Mouse (Mus musculus): Measurements from ENCODE around the gene Prkch. TPM values are rescaled to one million over a fixed set of nuclear protein-coding genes. Genes with fewer than 3 reads are reported as not detected.
"Not testable (repeated sequence)": the region's sequence is repeated elsewhere in the genome, so short reads cannot be mapped to it uniquely, and the experiment has no call there.

Prkch gene
- polyA plus RNA-seq (2014; fragmentation: Nextera tagmentation; extraction: Ambion mirVana): 8.8 and 9.6 TPM in 2 replicates

- WGBS: under 1% methylated on average over 49 of the region's 61 CpGs
- Histone ChIP-seq H3K36me3 (ENCODE audit: control insufficient read depth, insufficient read depth, low read length) (no peaks in the 10 kb centered on the region), H3K9me3 (ENCODE audit: control insufficient read depth, low read length) (no peaks in the 10 kb centered on the region), H3K4me1 (ENCODE audit: control insufficient read depth, insufficient read depth, low read length) (0 out of 2 replicates have a peak, but pooled peaks cover 9% of the 10 kb centered on the region), H3K4me3 (ENCODE audit: low read depth, low read length) (peak within 1 kb of the TSS; percentile 67), H3K27ac (replicated peaks; ENCODE audit: low read depth, low read length) (0 out of 2 replicates have a peak within 1 kb of the TSS, but pooled peaks have one; percentile 8), H3K4me2 (ENCODE audit: low read depth, severe bottlenecking) (peak within 1 kb of the TSS; percentile 97), H3K9ac (ENCODE audit: low read length) (peak within 1 kb of the TSS; percentile 74), H3K27me3 (ENCODE audit: control insufficient read depth, insufficient read depth, low read length) (peaks cover 20% of the 10 kb centered on the region)
- ATAC-seq (ENCODE audit: insufficient number of reproducible peaks, low FRiP score, low TSS enrichment, low read depth): peak; percentile 73
- DNase-seq (ENCODE audit: low spot score): peak; percentile 88
Measured at GRCm38 (mm10) chr12:73584610-73585240, at the start of gene Prkch. TSS of gene Prkch (plus strand) at chr12:73584796.

- Histone ChIP-seq H3K4me3 (ENCODE audit: low read depth, low read length) (no peak overlapping the region), H3K9me3 (ENCODE audit: control insufficient read depth, low read length) (no peaks in the 10 kb centered on the region), H3K36me3 (ENCODE audit: control insufficient read depth, insufficient read depth, low read length) (no peaks in the 10 kb centered on the region), H3K27ac (replicated peaks; ENCODE audit: low read depth, low read length) (no peak overlapping the region), H3K9ac (ENCODE audit: low read length) (no peak overlapping the region), H3K4me2 (ENCODE audit: low read depth, severe bottlenecking) (no peak overlapping the region), H3K4me1 (ENCODE audit: control insufficient read depth, insufficient read depth, low read length) (peaks cover 12% of the 10 kb centered on the region), H3K27me3 (ENCODE audit: control insufficient read depth, insufficient read depth, low read length) (no peaks in the 10 kb centered on the region)
- WGBS: 31% methylated on average over 17 of the region's 17 CpGs
- peak; percentile 56 for DNase-seq (ENCODE audit: low spot score)
- ATAC-seq (ENCODE audit: insufficient number of reproducible peaks, low FRiP score, low TSS enrichment, low read depth): 0 out of 2 replicates have a peak, but pooled peaks have one; percentile 44
Measured at GRCm38 (mm10) chr12:73537499-73538138, 47.0 kb upstream of the Prkch start.

- DNase-seq (ENCODE audit: low spot score); H3K27ac ChIP-seq (replicated peaks; ENCODE audit: low read depth, low read length); H3K36me3 ChIP-seq (ENCODE audit: control insufficient read depth, insufficient read depth, low read length); H3K4me2 ChIP-seq (ENCODE audit: low read depth, severe bottlenecking); H3K9me3 ChIP-seq (ENCODE audit: control insufficient read depth, low read length); ATAC-seq (ENCODE audit: insufficient number of reproducible peaks, low FRiP score, low TSS enrichment, low read depth); H3K27me3 ChIP-seq (ENCODE audit: control insufficient read depth, insufficient read depth, low read length); H3K4me3 ChIP-seq (ENCODE audit: low read depth, low read length); H3K9ac ChIP-seq (ENCODE audit: low read length): not testable (repeated sequence)
- peaks cover 12% of the 10 kb centered on the region for H3K4me1 ChIP-seq (ENCODE audit: control insufficient read depth, insufficient read depth, low read length)
- WGBS: 47% methylated on average over 3 of the region's 3 CpGs
Measured at GRCm38 (mm10) chr12:73538139-73538508, 46.5 kb upstream of the Prkch start.

GRCm38 (mm10) chr12:73539151-73539550, 45.4 kb upstream of the Prkch start:
- Histone ChIP-seq H3K27me3 (ENCODE audit: control insufficient read depth, insufficient read depth, low read length) (no peaks in the 10 kb centered on the region), H3K9ac (ENCODE audit: low read length) (no peak overlapping the region), H3K9me3 (ENCODE audit: control insufficient read depth, low read length) (no peaks in the 10 kb centered on the region), H3K4me2 (ENCODE audit: low read depth, severe bottlenecking) (no peak overlapping the region), H3K4me1 (ENCODE audit: control insufficient read depth, insufficient read depth, low read length) (peaks cover 12% of the 10 kb centered on the region), H3K27ac (replicated peaks; ENCODE audit: low read depth, low read length) (no peak overlapping the region), H3K36me3 (ENCODE audit: control insufficient read depth, insufficient read depth, low read length) (no peaks in the 10 kb centered on the region), H3K4me3 (ENCODE audit: low read depth, low read length) (no peak overlapping the region)
- DNase-seq (ENCODE audit: low spot score) (peak; percentile 65), ATAC-seq (ENCODE audit: insufficient number of reproducible peaks, low FRiP score, low TSS enrichment, low read depth) (no peak)
- 18% methylated on average over 2 of the region's 2 CpGs for WGBS

- peaks cover 16% of the 10 kb centered on the region for H3K4me1 ChIP-seq (ENCODE audit: control insufficient read depth, insufficient read depth, low read length)
- no peak overlapping the region for H3K9ac ChIP-seq (ENCODE audit: low read length)
- no peak overlapping the region for H3K4me3 ChIP-seq (ENCODE audit: low read depth, low read length)
- peaks cover 12% of the 10 kb centered on the region for H3K27me3 ChIP-seq (ENCODE audit: control insufficient read depth, insufficient read depth, low read length)
- no peak overlapping the region for H3K4me2 ChIP-seq (ENCODE audit: low read depth, severe bottlenecking)
- H3K27ac ChIP-seq (replicated peaks; ENCODE audit: low read depth, low read length): no peak overlapping the region
- ATAC-seq (ENCODE audit: insufficient number of reproducible peaks, low FRiP score, low TSS enrichment, low read depth): 0 out of 2 replicates have a peak, but pooled peaks have one; percentile 42
- 80% methylated on average over 2 of the region's 2 CpGs for WGBS
- no peaks in the 10 kb centered on the region for H3K36me3 ChIP-seq (ENCODE audit: control insufficient read depth, insufficient read depth, low read length)
- DNase-seq (ENCODE audit: low spot score): no peak
- H3K9me3 ChIP-seq (ENCODE audit: control insufficient read depth, low read length): no peaks in the 10 kb centered on the region
Measured at GRCm38 (mm10) chr12:73540402-73540801, 44.2 kb upstream of the Prkch start.

- no peak overlapping the region for H3K9ac ChIP-seq (ENCODE audit: low read length)
- H3K27me3 ChIP-seq (ENCODE audit: control insufficient read depth, insufficient read depth, low read length): peaks cover 26% of the 10 kb centered on the region
- no peaks in the 10 kb centered on the region for H3K9me3 ChIP-seq (ENCODE audit: control insufficient read depth, low read length)
- no peak overlapping the region for H3K4me2 ChIP-seq (ENCODE audit: low read depth, severe bottlenecking)
- no peak overlapping the region for H3K4me3 ChIP-seq (ENCODE audit: low read depth, low read length)
- WGBS: 56% methylated on average over 5 of the region's 5 CpGs
- DNase-seq (ENCODE audit: low spot score): no peak
- H3K27ac ChIP-seq (replicated peaks; ENCODE audit: low read depth, low read length): no peak overlapping the region
- H3K4me1 ChIP-seq (ENCODE audit: control insufficient read depth, insufficient read depth, low read length): peaks cover 16% of the 10 kb centered on the region
- no peak for ATAC-seq (ENCODE audit: insufficient number of reproducible peaks, low FRiP score, low TSS enrichment, low read depth)
- no peaks in the 10 kb centered on the region for H3K36me3 ChIP-seq (ENCODE audit: control insufficient read depth, insufficient read depth, low read length)
Measured at GRCm38 (mm10) chr12:73543191-73543590, 41.4 kb upstream of the Prkch start.

- Histone ChIP-seq H3K9me3 (ENCODE audit: control insufficient read depth, low read length) (no peaks in the 10 kb centered on the region), H3K4me2 (ENCODE audit: low read depth, severe bottlenecking) (peak overlapping the region; percentile 75), H3K9ac (ENCODE audit: low read length) (peak overlapping the region; percentile 67), H3K27ac (replicated peaks; ENCODE audit: low read depth, low read length) (peak overlapping the region; percentile 61), H3K4me1 (ENCODE audit: control insufficient read depth, insufficient read depth, low read length) (peaks cover 22% of the 10 kb centered on the region), H3K27me3 (ENCODE audit: control insufficient read depth, insufficient read depth, low read length) (peaks cover 31% of the 10 kb centered on the region), H3K36me3 (ENCODE audit: control insufficient read depth, insufficient read depth, low read length) (no peaks in the 10 kb centered on the region), H3K4me3 (ENCODE audit: low read depth, low read length) (peak overlapping the region; percentile 51)
- ATAC-seq (ENCODE audit: insufficient number of reproducible peaks, low FRiP score, low TSS enrichment, low read depth): no peak
- WGBS: 13% methylated on average over 48 of the region's 48 CpGs
- DNase-seq (ENCODE audit: low spot score): no peak
Measured at GRCm38 (mm10) chr12:73544736-73545671, 39.6 kb upstream of the Prkch start.

- Histone ChIP-seq H3K27me3 (ENCODE audit: control insufficient read depth, insufficient read depth, low read length) (peaks cover 31% of the 10 kb centered on the region), H3K9me3 (ENCODE audit: control insufficient read depth, low read length) (no peaks in the 10 kb centered on the region), H3K4me1 (ENCODE audit: control insufficient read depth, insufficient read depth, low read length) (peaks cover 22% of the 10 kb centered on the region), H3K4me2 (ENCODE audit: low read depth, severe bottlenecking) (peak overlapping the region; percentile 75), H3K9ac (ENCODE audit: low read length) (peak overlapping the region; percentile 67), H3K4me3 (ENCODE audit: low read depth, low read length) (peak overlapping the region; percentile 51), H3K27ac (replicated peaks; ENCODE audit: low read depth, low read length) (peak overlapping the region; percentile 61), H3K36me3 (ENCODE audit: control insufficient read depth, insufficient read depth, low read length) (no peaks in the 10 kb centered on the region)
- DNase-seq (ENCODE audit: low spot score) (peak; percentile 74), ATAC-seq (ENCODE audit: insufficient number of reproducible peaks, low FRiP score, low TSS enrichment, low read depth) (peak; percentile 16; the same call in 1 of the 2 replicates)
- WGBS: under 1% methylated on average over 55 of the region's 55 CpGs
Measured at GRCm38 (mm10) chr12:73545672-73546085, 38.9 kb upstream of the Prkch start.
